ENCODE assay signal across 8 mouse cellular contexts in genomic region chr12:72515446-72515845, GRCm38 (mm10). TPM values are rescaled to one million over a fixed set of nuclear protein-coding genes. Genes with fewer than 3 reads are reported as not detected.
DNase-seq lines count a peak whose midpoint lies in the region; ATAC-seq and TF ChIP-seq lines count a peak whose summit lies in the region.
"Had no signal": no experiment of that assay in that cellular context is flagged by ENCODE, and none has a peak within 500 bp of the region (broad histone marks: within the 10 kb centered on the region; RNA-seq: fewer than 3 reads in every experiment).

No protein-coding gene starts in this region.

- 57% methylated on average over 3 of the region's 3 CpGs for WGBS in hindbrain, postnatal 0 days

- peak; percentile 60 for ATAC-seq in CD4-positive, CD25-positive, alpha-beta regulatory T cell, adult 4 months
- ATAC-seq in G1E (ENCODE audit: extremely low read depth, insufficient number of reproducible peaks, low FRiP score, poor library complexity, severe bottlenecking), result peak; percentile 56; the same call in 1 of the 2 replicates
- no peak for ATAC-seq in hindbrain, postnatal 0 days
- no peak for ATAC-seq in erythroblast, adult 5-6 weeks (replicated peaks; ENCODE audit: low FRiP score, poor library complexity, severe bottlenecking)
- ATAC-seq in monocyte, adult 5-6 weeks (replicated peaks; ENCODE audit: insufficient number of reproducible peaks, low FRiP score, low TSS enrichment, poor library complexity, severe bottlenecking), result no peak

- no peak overlapping the region for H3K27ac ChIP-seq in hindbrain, postnatal 0 days
- H3K27ac ChIP-seq: limb, embryonic 13.5 days had no signal

- no peaks in the 10 kb centered on the region for H3K36me3 ChIP-seq in G1E (replicated peaks)
- no peaks in the 10 kb centered on the region for H3K36me3 ChIP-seq in hindbrain, postnatal 0 days (ENCODE audit: insufficient read depth, low read length)
- H3K36me3 ChIP-seq: limb, embryonic 13.5 days had no signal

- H3K27me3 ChIP-seq in G1E (ENCODE audit: insufficient read depth, low read length), result peaks cover 16% of the 10 kb centered on the region
- no peaks in the 10 kb centered on the region for H3K27me3 ChIP-seq in hindbrain, postnatal 0 days (ENCODE audit: insufficient read depth, low read length)
- H3K27me3 ChIP-seq: limb, embryonic 13.5 days had no signal

- DNase-seq in kidney, adult 9 months, result peak; percentile 22
- DNase-seq in kidney, postnatal 14 days, result no peak
- DNase-seq in G1E (ENCODE audit: low spot score), result no peak
- DNase-seq in hindbrain, postnatal 0 days (ENCODE audit: low spot score), result peak; percentile 74

- no peaks in the 10 kb centered on the region for H3K4me1 ChIP-seq in G1E (ENCODE audit: insufficient read depth, low read depth, low read length)
- no peaks in the 10 kb centered on the region for H3K4me1 ChIP-seq in hindbrain, postnatal 0 days (ENCODE audit: insufficient read depth, low read length)

- no peaks in the 10 kb centered on the region for H3K9me3 ChIP-seq in G1E (replicated peaks)
- no peaks in the 10 kb centered on the region for H3K9me3 ChIP-seq in hindbrain, postnatal 0 days (ENCODE audit: low read length)
- H3K9me3 ChIP-seq: limb, embryonic 13.5 days had no signal

- no peak overlapping the region for H3K4me3 ChIP-seq in G1E (ENCODE audit: low read depth, low read length)
- no peak overlapping the region for H3K4me3 ChIP-seq in hindbrain, postnatal 0 days (ENCODE audit: low read length)
- H3K4me3 ChIP-seq: limb, embryonic 13.5 days had no signal

- H3K9ac ChIP-seq in hindbrain, postnatal 0 days (replicated peaks; ENCODE audit: low read length), result no peak overlapping the region
- H3K9ac ChIP-seq: limb, embryonic 13.5 days had no signal

- H3K4me2 ChIP-seq in hindbrain, postnatal 0 days (ENCODE audit: low read depth, low read length), result no peak overlapping the region
- H3K4me2 ChIP-seq: limb, embryonic 13.5 days had no signal

- no peak for TF ChIP-seq CTCF in G1E (IDR thresholded peaks at IDR 0.05; ENCODE audit: low read depth, low read length)
- TF ChIP-seq CTCF in hindbrain, postnatal 0 days (IDR thresholded peaks at IDR 0.05; ENCODE audit: low read depth), result peak; percentile 77

RNA-seq across cellular contexts. Expression of gene Pcnx4, which starts 20.7 kb away (rescaled TPM):
- 1 to 10 TPM; 4.4 to 7.0 TPM for polyA plus RNA-seq in CD4-positive, CD25-positive, alpha-beta regulatory T cell, adult 4 months (2017; shearing (Covaris generic))
- total RNA-seq in G1E (2014; fragmentation: Nextera tagmentation), result 12.8 and 12.9 TPM in 2 replicates
- total RNA-seq in G1E (2017), result 4.5 and 5.6 TPM in 2 replicates
- 1.7 and 2.1 TPM in 2 replicates for polyA plus RNA-seq in G1E (2012)
- 18.9 and 20.8 TPM in 2 replicates for total RNA-seq in hindbrain, postnatal 0 days (2014; rRNA removed)
- 17.9 and 18.9 TPM in 2 replicates for polyA plus RNA-seq in hindbrain, postnatal 0 days (2015; fragmentation: Nextera tagmentation; extraction: Ambion mirVana)
- 0.63 and 0.77 TPM in 2 replicates for total RNA-seq in erythroblast, adult 5-6 weeks (2015; ENCODE audit: low replicate concordance)
- total RNA-seq in erythroblast, adult 5-6 weeks (2017; ENCODE audit: low replicate concordance), result 0.14 TPM in 1 of 2 replicates, not detected in the other
- total RNA-seq in monocyte, adult 5-6 weeks (2017), result 1.6 to 4.9 TPM (median 2.3 TPM) in 3 replicates

Comparison
In these comparisons a context has a peak if more than half of its experiments do, and no peak if none do; other contexts are left out.
1. DNase-seq: peak in kidney, adult 9 months (single experiment) and hindbrain, postnatal 0 days (single experiment); none in kidney, postnatal 14 days (single experiment) and G1E (single experiment).
2. ATAC-seq: peak in CD4-positive, CD25-positive, alpha-beta regulatory T cell, adult 4 months (single experiment) and G1E (single experiment); none in hindbrain, postnatal 0 days (single experiment), erythroblast, adult 5-6 weeks (single experiment) and monocyte, adult 5-6 weeks (single experiment).